Mouse (Mus musculus) stomach, postnatal 0 days (tissue): Measurements from ENCODE around the gene Arhgef10l.

ENCODE experiments used
- CTCF ChIP-seq: IDR thresholded peaks from 2 replicates; pipeline ENCODE4 v1.5.1; 2016; ENCODE audit warnings: antibody characterized with exemption, low read depth, mild to moderate bottlenecking, moderate library complexity
- EP300 ChIP-seq: optimal IDR thresholded peaks from 2 replicates; pipeline ENCODE3; 2016; ENCODE audit warnings: antibody characterized with exemption

GRCm38 (mm10) chr4:140641414-140641918 lies 24.3 kb downstream of the Arhgef10l start:
- no peak for TF ChIP-seq CTCF
- TF ChIP-seq EP300, result no peak
